Mouse (Mus musculus): Measurements from ENCODE around the gene Tmem266. TPM values are rescaled to one million over a fixed set of nuclear protein-coding genes. Genes with fewer than 3 reads are reported as not detected.
A peak's percentile ranks its signal among the peaks of the same experiment; 100 is the strongest.

The Tmem266 gene
- polyA plus RNA-seq, 1 experiment from 2014 or later: 6.5 TPM

DNA sequence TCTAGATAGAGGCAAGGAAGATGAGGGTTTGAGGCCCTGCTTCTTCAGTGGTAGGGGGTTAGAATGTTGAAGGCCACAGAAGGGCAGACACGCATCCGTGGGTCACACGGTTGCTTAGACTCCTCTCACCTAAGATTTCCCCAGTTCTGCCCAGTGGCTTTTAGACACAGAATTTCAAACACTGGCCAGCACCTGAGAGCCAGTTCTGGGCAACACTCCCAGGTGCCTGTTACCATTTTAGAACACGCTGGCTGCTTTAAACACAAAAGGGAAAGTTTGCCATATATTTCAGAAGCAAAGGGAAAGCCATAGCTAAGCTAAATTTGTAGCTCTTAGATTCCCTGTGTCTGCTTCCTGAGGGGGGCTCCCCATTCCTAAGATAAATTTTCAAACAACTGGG lies 54.7 kb downstream of the Tmem266 start:
- Histone ChIP-seq H3K4me1 (ENCODE audit: control insufficient read depth, insufficient read depth, low read depth, low read length) (no peaks in the 10 kb centered on the region), H3K36me3 (ENCODE audit: control insufficient read depth, insufficient read depth, low read length) (no peaks in the 10 kb centered on the region), H3K9ac (ENCODE audit: low read depth, low read length) (no peak overlapping the region), H3K9me3 (ENCODE audit: control insufficient read depth, low read length) (no peaks in the 10 kb centered on the region), H3K27ac (ENCODE audit: low read depth, low read length) (no peak overlapping the region), H3K27me3 (replicated peaks; ENCODE audit: control insufficient read depth, insufficient read depth, low read length) (no peaks in the 10 kb centered on the region), H3K4me2 (ENCODE audit: low read length) (no peak overlapping the region), H3K4me3 (ENCODE audit: low read length) (no peak overlapping the region)
- 94% methylated on average over 4 of the region's 4 CpGs for WGBS
- ATAC-seq: no peak

DNA sequence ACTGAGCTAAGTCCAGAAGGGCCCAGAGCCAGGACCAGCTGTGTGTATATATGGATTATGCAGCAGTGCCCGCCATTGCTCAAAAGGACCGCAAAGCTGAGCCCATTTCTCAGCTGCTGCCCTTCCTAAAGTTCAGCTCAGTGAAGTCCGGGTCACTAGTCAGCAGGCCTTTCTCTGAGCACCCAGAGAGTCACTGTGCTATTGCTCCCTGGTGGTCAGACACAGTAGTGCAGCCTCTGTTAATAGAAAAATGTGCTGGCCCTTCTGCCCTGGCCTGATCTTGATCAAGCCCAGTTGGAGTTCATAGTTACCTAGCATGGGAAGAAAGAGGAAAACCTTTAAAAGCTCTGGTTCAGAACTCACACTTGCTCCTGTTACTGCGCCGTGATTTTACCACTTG lies 55.7 kb downstream of the Tmem266 start:
- no peak overlapping the region for H3K9ac ChIP-seq (ENCODE audit: low read depth, low read length)
- 35% methylated on average over 5 of the region's 5 CpGs for WGBS

DNA sequence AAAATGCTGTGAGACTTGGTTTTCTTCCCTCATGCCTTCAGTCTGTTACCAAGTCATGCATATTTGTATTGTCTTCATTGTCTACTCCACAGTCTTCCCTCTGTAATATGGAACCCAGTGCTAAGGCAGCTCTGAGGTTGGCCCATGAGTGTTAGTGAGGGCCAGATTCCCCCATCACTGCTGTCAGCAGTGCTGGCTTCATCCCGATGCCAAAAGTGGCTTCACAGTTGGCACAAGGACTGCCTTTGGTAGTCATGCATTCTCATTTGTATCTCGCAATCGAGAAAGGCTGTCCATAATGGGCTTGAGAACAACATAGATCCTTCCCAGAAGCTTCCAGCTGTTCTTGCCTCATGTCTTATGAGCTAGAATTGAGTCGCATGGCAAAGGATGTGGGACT lies 59.4 kb downstream of the Tmem266 start:
- Histone ChIP-seq H3K27me3 (replicated peaks; ENCODE audit: control insufficient read depth, insufficient read depth, low read length) (no peaks in the 10 kb centered on the region), H3K9ac (ENCODE audit: low read depth, low read length) (no peak overlapping the region), H3K36me3 (ENCODE audit: control insufficient read depth, insufficient read depth, low read length) (no peaks in the 10 kb centered on the region), H3K4me1 (ENCODE audit: control insufficient read depth, insufficient read depth, low read depth, low read length) (no peaks in the 10 kb centered on the region), H3K4me3 (ENCODE audit: low read length) (no peak overlapping the region), H3K4me2 (ENCODE audit: low read length) (no peak overlapping the region), H3K27ac (ENCODE audit: low read depth, low read length) (no peak overlapping the region), H3K9me3 (ENCODE audit: control insufficient read depth, low read length) (no peaks in the 10 kb centered on the region)
- WGBS: 92% methylated on average over 4 of the region's 4 CpGs
- ATAC-seq: no peak

More for the DNA sequence above, 55.7 kb downstream of the Tmem266 start:
- Histone ChIP-seq H3K4me1 (ENCODE audit: control insufficient read depth, insufficient read depth, low read depth, low read length) (no peaks in the 10 kb centered on the region), H3K4me2 (ENCODE audit: low read length) (no peak overlapping the region), H3K36me3 (ENCODE audit: control insufficient read depth, insufficient read depth, low read length) (no peaks in the 10 kb centered on the region), H3K9me3 (ENCODE audit: control insufficient read depth, low read length) (no peaks in the 10 kb centered on the region), H3K27ac (ENCODE audit: low read depth, low read length) (no peak overlapping the region), H3K27me3 (replicated peaks; ENCODE audit: control insufficient read depth, insufficient read depth, low read length) (no peaks in the 10 kb centered on the region), H3K4me3 (ENCODE audit: low read length) (no peak overlapping the region)
- no peak for ATAC-seq

DNA sequence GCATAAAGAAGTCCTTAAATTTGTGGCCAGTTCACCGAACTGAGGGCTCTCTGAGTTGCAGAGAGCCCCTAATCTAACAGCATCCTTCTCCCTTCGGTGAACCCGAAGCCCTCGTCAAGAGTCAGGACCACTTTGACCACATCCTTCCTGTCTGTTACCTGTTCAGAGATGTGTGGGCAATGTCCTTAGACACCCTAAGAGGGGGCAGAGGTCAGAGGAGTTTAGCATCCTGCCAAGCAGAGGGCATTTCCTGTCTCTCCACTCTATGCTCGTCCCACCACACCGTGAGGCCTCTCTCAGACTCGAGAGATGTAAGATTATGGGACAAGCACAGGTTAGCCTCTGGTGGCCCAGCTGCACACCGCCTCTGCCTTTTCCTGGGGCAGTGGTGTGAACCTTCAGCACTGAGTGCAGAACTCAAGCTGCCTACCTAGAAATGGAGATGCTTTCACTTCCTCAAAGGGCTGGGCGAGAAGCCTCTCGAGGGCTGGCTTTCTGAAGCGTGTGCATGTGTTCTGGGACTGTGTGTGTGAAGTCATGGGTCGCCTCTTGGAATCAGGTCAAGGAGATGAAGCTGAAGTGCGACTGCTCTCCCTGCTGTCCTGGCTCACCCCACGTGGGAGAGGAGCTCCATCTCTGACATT lies 61.3 kb downstream of the Tmem266 start:
- Histone ChIP-seq H3K36me3 (ENCODE audit: control insufficient read depth, insufficient read depth, low read length) (no peaks in the 10 kb centered on the region), H3K9me3 (ENCODE audit: control insufficient read depth, low read length) (no peaks in the 10 kb centered on the region), H3K4me2 (ENCODE audit: low read length) (no peak overlapping the region), H3K27ac (ENCODE audit: low read depth, low read length) (no peak overlapping the region), H3K4me3 (ENCODE audit: low read length) (no peak overlapping the region), H3K27me3 (replicated peaks; ENCODE audit: control insufficient read depth, insufficient read depth, low read length) (no peaks in the 10 kb centered on the region), H3K4me1 (ENCODE audit: control insufficient read depth, insufficient read depth, low read depth, low read length) (no peaks in the 10 kb centered on the region), H3K9ac (ENCODE audit: low read depth, low read length) (no peak overlapping the region)
- 91% methylated on average over 14 of the region's 14 CpGs for WGBS
- ATAC-seq: no peak

DNA sequence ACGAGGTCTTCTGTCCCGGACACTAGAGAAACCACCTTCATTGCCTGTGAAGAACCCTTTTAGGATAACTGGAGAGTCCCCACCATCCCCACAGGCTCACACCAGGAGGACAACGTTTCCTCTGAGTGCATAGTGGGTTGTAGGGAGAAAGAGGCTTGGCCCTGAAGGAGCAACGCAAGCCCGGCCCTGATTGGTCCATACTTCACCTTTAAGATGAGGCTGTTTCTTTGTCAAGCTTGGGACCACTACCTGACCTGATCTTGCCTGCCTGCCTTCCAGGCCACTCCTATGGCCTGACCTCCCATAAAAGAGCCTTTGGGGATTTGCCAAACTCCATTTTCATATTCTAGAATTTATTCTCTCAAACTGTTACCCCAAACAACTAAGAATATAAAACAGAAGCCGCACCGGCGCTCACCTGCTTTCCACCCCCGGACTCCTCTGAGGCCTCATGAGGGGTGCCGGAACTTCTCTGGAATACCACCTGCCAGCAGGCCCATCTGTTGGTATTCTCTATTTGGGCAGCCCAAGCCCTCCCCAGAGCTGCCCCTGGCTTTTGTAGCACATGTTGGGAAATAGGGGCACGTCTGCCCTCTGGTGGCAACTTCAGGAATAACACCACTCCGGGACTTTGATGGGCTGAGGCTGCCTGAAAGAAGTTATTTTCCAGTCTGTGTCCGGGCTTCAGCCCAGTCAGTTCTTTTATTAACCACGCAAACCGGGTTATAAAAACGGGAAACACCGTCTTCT lies 65.4 kb downstream of the Tmem266 start:
- H3K27ac ChIP-seq (ENCODE audit: low read depth, low read length): no peak overlapping the region
- H3K36me3 ChIP-seq (ENCODE audit: control insufficient read depth, insufficient read depth, low read length): no peaks in the 10 kb centered on the region
- H3K9ac ChIP-seq (ENCODE audit: low read depth, low read length): no peak overlapping the region
- H3K9me3 ChIP-seq (ENCODE audit: control insufficient read depth, low read length): no peaks in the 10 kb centered on the region
- no peak overlapping the region for H3K4me3 ChIP-seq (ENCODE audit: low read length)
- peak; percentile 71 for ATAC-seq
- H3K27me3 ChIP-seq (replicated peaks; ENCODE audit: control insufficient read depth, insufficient read depth, low read length): no peaks in the 10 kb centered on the region
- H3K4me1 ChIP-seq (ENCODE audit: control insufficient read depth, insufficient read depth, low read depth, low read length): no peaks in the 10 kb centered on the region
- WGBS: 30% methylated on average over 17 of the region's 17 CpGs
- H3K4me2 ChIP-seq (ENCODE audit: low read length): no peak overlapping the region

DNA sequence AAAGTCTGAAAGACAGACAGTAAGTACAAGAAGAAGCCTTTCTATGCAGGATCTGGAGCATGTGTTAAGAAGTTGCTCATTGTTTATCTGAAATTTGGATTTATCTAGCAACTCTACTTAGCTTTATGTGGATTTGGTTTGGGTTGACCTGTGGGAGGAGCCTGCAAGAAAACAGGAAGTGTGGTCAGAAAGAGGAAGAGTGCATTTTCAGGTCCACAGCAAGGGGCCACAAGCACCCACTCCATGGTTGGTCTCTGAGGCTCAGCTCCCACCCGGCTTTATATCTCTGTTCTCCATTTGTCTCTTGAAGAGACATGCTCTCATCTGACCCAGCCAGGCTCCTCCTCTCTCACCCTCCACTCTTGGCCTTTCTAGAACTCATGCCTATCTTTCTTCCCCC lies 68.9 kb downstream of the Tmem266 start:
- no peaks in the 10 kb centered on the region for H3K4me1 ChIP-seq (ENCODE audit: control insufficient read depth, insufficient read depth, low read depth, low read length)
- H3K27ac ChIP-seq (ENCODE audit: low read depth, low read length): no peak overlapping the region
- no peak overlapping the region for H3K4me2 ChIP-seq (ENCODE audit: low read length)
- H3K9ac ChIP-seq (ENCODE audit: low read depth, low read length): no peak overlapping the region
- no peak for ATAC-seq
- WGBS: 78% methylated on average over 1 of the region's 1 CpGs
- no peak overlapping the region for H3K4me3 ChIP-seq (ENCODE audit: low read length)
- no peaks in the 10 kb centered on the region for H3K36me3 ChIP-seq (ENCODE audit: control insufficient read depth, insufficient read depth, low read length)
- no peaks in the 10 kb centered on the region for H3K9me3 ChIP-seq (ENCODE audit: control insufficient read depth, low read length)
- H3K27me3 ChIP-seq (replicated peaks; ENCODE audit: control insufficient read depth, insufficient read depth, low read length): no peaks in the 10 kb centered on the region

DNA sequence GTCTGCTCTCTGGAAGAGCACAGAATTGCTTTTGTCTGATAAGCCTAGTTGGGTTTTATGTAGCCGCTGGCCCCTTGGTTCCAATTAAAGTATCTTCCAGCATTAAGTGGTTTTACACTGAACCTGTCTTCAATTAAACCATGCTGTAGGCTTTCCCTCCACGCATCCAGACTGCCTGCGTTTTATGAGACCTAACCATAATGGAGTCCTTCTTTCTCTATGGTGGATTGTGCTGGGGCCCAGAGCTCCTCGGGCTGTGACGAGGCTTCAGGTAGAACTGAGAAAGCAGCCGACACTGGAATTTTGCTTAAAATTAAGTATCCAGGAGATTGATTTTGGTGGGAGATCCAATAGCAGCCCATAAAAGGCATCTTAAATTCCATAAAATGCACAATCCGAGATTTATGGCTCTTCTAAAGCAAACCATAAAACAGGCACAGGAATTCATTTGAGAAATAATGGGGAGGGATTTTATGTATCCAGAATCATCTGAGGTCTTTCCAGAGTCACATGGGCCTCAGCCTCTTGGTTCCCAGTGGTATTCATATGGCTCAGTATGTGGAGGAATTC lies 72.4 kb downstream of the Tmem266 start:
- Histone ChIP-seq H3K27me3 (replicated peaks; ENCODE audit: control insufficient read depth, insufficient read depth, low read length) (no peaks in the 10 kb centered on the region), H3K36me3 (ENCODE audit: control insufficient read depth, insufficient read depth, low read length) (no peaks in the 10 kb centered on the region), H3K4me2 (ENCODE audit: low read length) (no peak overlapping the region), H3K4me1 (ENCODE audit: control insufficient read depth, insufficient read depth, low read depth, low read length) (no peaks in the 10 kb centered on the region), H3K4me3 (ENCODE audit: low read length) (no peak overlapping the region), H3K9ac (ENCODE audit: low read depth, low read length) (no peak overlapping the region), H3K9me3 (ENCODE audit: control insufficient read depth, low read length) (no peaks in the 10 kb centered on the region), H3K27ac (ENCODE audit: low read depth, low read length) (no peak overlapping the region)
- 78% methylated on average over 7 of the region's 7 CpGs for WGBS
- no peak for ATAC-seq

DNA sequence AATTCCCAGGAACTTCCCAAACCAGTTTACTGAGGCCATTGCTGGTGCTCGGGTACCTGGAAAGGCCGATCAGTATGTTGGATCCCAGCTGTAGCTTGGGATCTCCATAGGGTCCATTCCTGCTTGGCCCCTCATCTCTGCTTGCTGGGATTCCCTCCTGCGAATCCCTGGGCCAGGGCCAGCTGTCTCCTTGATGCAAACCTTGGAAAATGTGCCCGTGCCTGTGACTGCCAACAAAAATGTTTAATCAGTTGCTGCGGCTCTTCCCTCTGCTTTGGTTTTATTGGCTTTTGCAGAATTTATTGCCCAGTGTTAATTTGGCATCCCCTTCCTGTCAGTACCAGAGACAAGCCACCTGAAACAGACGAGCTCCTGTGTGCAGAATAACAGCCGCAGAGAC lies 75.6 kb downstream of the Tmem266 start:
- H3K27me3 ChIP-seq (replicated peaks; ENCODE audit: control insufficient read depth, insufficient read depth, low read length): no peaks in the 10 kb centered on the region
- H3K9me3 ChIP-seq (ENCODE audit: control insufficient read depth, low read length): no peaks in the 10 kb centered on the region
- H3K4me3 ChIP-seq (ENCODE audit: low read length): no peak overlapping the region
- 55% methylated on average over 7 of the region's 7 CpGs for WGBS
- H3K4me1 ChIP-seq (ENCODE audit: control insufficient read depth, insufficient read depth, low read depth, low read length): 0 out of 2 replicates have a peak, but pooled peaks cover 3% of the 10 kb centered on the region
- no peak overlapping the region for H3K27ac ChIP-seq (ENCODE audit: low read depth, low read length)
- no peak overlapping the region for H3K4me2 ChIP-seq (ENCODE audit: low read length)
- no peak for ATAC-seq
- no peaks in the 10 kb centered on the region for H3K36me3 ChIP-seq (ENCODE audit: control insufficient read depth, insufficient read depth, low read length)
- H3K9ac ChIP-seq (ENCODE audit: low read depth, low read length): no peak overlapping the region

DNA sequence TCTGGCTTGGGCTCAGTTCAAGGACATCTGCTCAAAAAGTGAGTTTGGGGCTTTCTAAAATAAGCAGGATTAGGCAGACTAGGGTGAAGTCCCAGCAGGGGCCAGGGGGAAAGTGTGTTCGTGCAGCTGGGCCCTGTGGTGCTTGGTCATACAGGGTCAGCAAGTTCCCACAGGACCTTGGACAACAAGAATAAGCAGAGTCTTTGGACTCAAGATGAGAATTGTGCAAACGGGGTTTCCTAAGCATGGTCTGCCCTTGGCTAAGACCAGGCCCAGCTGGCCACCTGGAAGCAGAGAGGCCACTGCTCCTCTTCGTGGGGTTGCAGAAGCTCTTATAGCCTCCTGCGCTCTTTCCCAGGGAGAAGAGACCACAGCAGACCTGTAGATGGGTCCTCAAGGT lies 77.5 kb downstream of the Tmem266 start:
- Histone ChIP-seq H3K4me1 (ENCODE audit: control insufficient read depth, insufficient read depth, low read depth, low read length) (0 out of 2 replicates have a peak, but pooled peaks cover 3% of the 10 kb centered on the region), H3K4me3 (ENCODE audit: low read length) (no peak overlapping the region), H3K27me3 (replicated peaks; ENCODE audit: control insufficient read depth, insufficient read depth, low read length) (no peaks in the 10 kb centered on the region), H3K9me3 (ENCODE audit: control insufficient read depth, low read length) (no peaks in the 10 kb centered on the region), H3K9ac (ENCODE audit: low read depth, low read length) (no peak overlapping the region), H3K36me3 (ENCODE audit: control insufficient read depth, insufficient read depth, low read length) (no peaks in the 10 kb centered on the region), H3K27ac (ENCODE audit: low read depth, low read length) (no peak overlapping the region), H3K4me2 (ENCODE audit: low read length) (no peak overlapping the region)
- WGBS: 90% methylated on average over 4 of the region's 4 CpGs
- ATAC-seq: no peak

All from hindbrain, embryonic 16.5 days (tissue).